18 mouse cellular contexts compared by ENCODE assay signal in the genomic region with DNA sequence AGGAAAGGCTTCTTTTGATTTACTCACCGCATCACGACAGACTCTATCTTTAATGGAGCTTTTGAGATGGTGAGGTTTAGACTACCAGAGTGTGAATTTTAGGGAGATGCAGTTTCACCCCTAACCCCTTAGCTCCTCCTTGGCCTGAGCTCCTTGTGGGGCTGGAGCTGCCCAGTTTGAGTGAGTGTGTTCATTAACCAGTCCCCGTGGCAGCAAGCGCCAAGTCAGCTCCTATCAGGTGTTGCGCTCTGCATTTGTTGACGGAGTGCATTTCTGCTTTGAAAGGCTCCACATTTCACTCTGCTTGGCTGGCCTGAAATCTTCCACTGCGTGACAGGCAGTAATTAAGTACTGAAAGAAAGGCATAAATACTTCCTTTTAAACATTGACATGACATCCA.
DNase-seq lines count a peak whose midpoint lies in the region; ATAC-seq and TF ChIP-seq lines count a peak whose summit lies in the region.
"Had no signal": no experiment of that assay in that cellular context is flagged by ENCODE, and none has a peak within 500 bp of the region (broad histone marks: within the 10 kb centered on the region; RNA-seq: fewer than 3 reads in every experiment).

No protein-coding gene starts in this region.

- no peak overlapping the region for H3K27ac ChIP-seq in midbrain, embryonic 11.5 days (ENCODE audit: low read depth, low read length)
- H3K27ac ChIP-seq in midbrain, postnatal 0 days (ENCODE audit: low read depth, low read length) = no peak overlapping the region
- peak overlapping the region; percentile 75 for H3K27ac ChIP-seq in forebrain, embryonic 16.5 days (ENCODE audit: low read length)
- H3K27ac ChIP-seq in kidney, embryonic 14.5 days (ENCODE audit: low read depth, low read length) = no peak overlapping the region
- H3K27ac ChIP-seq in stomach, postnatal 0 days (replicated peaks) = no peak overlapping the region
- H3K27ac ChIP-seq: gastrocnemius, adult 2 months; heart, adult 2 months; neural tube, embryonic 15.5 days had no signal

- no peak for TF ChIP-seq EP300 in stomach, postnatal 0 days (optimal IDR thresholded peaks at IDR 0.05)

- H3K4me3 ChIP-seq in midbrain, embryonic 11.5 days (ENCODE audit: low read depth, low read length) = no peak overlapping the region
- no peak overlapping the region for H3K4me3 ChIP-seq in midbrain, postnatal 0 days (ENCODE audit: low read depth, low read length)
- H3K4me3 ChIP-seq in forebrain, embryonic 16.5 days (replicated peaks; ENCODE audit: low read length) = no peak overlapping the region
- H3K4me3 ChIP-seq in kidney, embryonic 14.5 days (ENCODE audit: low read length) = no peak overlapping the region
- no peak overlapping the region for H3K4me3 ChIP-seq in stomach, postnatal 0 days (ENCODE audit: low read depth, low read length)
- H3K4me3 ChIP-seq: gastrocnemius, adult 2 months; heart, adult 2 months; neural tube, embryonic 15.5 days had no signal

- no peak overlapping the region for H3K4me2 ChIP-seq in midbrain, embryonic 11.5 days
- H3K4me2 ChIP-seq in midbrain, postnatal 0 days (ENCODE audit: low read depth, low read length, poor library complexity, severe bottlenecking) = no peak overlapping the region
- peak overlapping the region; percentile 17; the same call in 1 of the 2 replicates for H3K4me2 ChIP-seq in forebrain, embryonic 16.5 days (ENCODE audit: low read length)
- no peak overlapping the region for H3K4me2 ChIP-seq in kidney, embryonic 14.5 days (replicated peaks; ENCODE audit: low read depth, low read length)
- no peak overlapping the region for H3K4me2 ChIP-seq in stomach, postnatal 0 days (replicated peaks; ENCODE audit: low read depth)
- H3K4me2 ChIP-seq: liver, embryonic 11.5 days; neural tube, embryonic 15.5 days had no signal

- peaks cover 14% of the 10 kb centered on the region; the same call in 1 of the 2 replicates for H3K4me1 ChIP-seq in midbrain, embryonic 11.5 days (ENCODE audit: control insufficient read depth, insufficient read depth, low read length)
- H3K4me1 ChIP-seq in midbrain, postnatal 0 days (ENCODE audit: insufficient read depth, low read length) = no peaks in the 10 kb centered on the region
- H3K4me1 ChIP-seq in forebrain, embryonic 16.5 days (replicated peaks; ENCODE audit: control insufficient read depth, insufficient read depth, low read length) = peaks cover 31% of the 10 kb centered on the region
- no peaks in the 10 kb centered on the region for H3K4me1 ChIP-seq in kidney, embryonic 14.5 days (ENCODE audit: control insufficient read depth, insufficient read depth, low read length)
- no peaks in the 10 kb centered on the region for H3K4me1 ChIP-seq in stomach, postnatal 0 days (replicated peaks; ENCODE audit: control insufficient read depth, insufficient read depth)
- H3K4me1 ChIP-seq: neural tube, embryonic 15.5 days had no signal

- no peak for TF ChIP-seq CTCF in midbrain, postnatal 0 days (IDR thresholded peaks at IDR 0.05)
- TF ChIP-seq CTCF in stomach, postnatal 0 days (IDR thresholded peaks at IDR 0.05; ENCODE audit: low read depth) = no peak

- H3K36me3 ChIP-seq in midbrain, embryonic 11.5 days (ENCODE audit: control insufficient read depth, insufficient read depth, low read length) = no peaks in the 10 kb centered on the region
- H3K36me3 ChIP-seq in midbrain, postnatal 0 days (ENCODE audit: insufficient read depth, low read length) = no peaks in the 10 kb centered on the region
- no peaks in the 10 kb centered on the region for H3K36me3 ChIP-seq in forebrain, embryonic 16.5 days (ENCODE audit: control insufficient read depth, insufficient read depth)
- no peaks in the 10 kb centered on the region for H3K36me3 ChIP-seq in kidney, embryonic 14.5 days (ENCODE audit: control insufficient read depth, insufficient read depth, low read length)
- H3K36me3 ChIP-seq in stomach, postnatal 0 days (ENCODE audit: control insufficient read depth, insufficient read depth, low read length) = no peaks in the 10 kb centered on the region
- H3K36me3 ChIP-seq: neural tube, embryonic 15.5 days had no signal

- H3K9me3 ChIP-seq in midbrain, embryonic 11.5 days (ENCODE audit: control insufficient read depth, low read length) = no peaks in the 10 kb centered on the region
- no peaks in the 10 kb centered on the region for H3K9me3 ChIP-seq in midbrain, postnatal 0 days (ENCODE audit: low read length)
- no peaks in the 10 kb centered on the region for H3K9me3 ChIP-seq in forebrain, embryonic 16.5 days (ENCODE audit: control insufficient read depth, low read length)
- no peaks in the 10 kb centered on the region for H3K9me3 ChIP-seq in kidney, embryonic 14.5 days (ENCODE audit: control insufficient read depth, low read length)
- no peaks in the 10 kb centered on the region for H3K9me3 ChIP-seq in stomach, postnatal 0 days (ENCODE audit: control insufficient read depth, low read length)
- H3K9me3 ChIP-seq: neural tube, embryonic 15.5 days had no signal

- H3K9ac ChIP-seq in midbrain, embryonic 11.5 days (ENCODE audit: low read length) = no peak overlapping the region
- no peak overlapping the region for H3K9ac ChIP-seq in midbrain, postnatal 0 days (replicated peaks; ENCODE audit: low read length, poor library complexity, severe bottlenecking)
- no peak overlapping the region for H3K9ac ChIP-seq in forebrain, embryonic 16.5 days (replicated peaks; ENCODE audit: low read depth, low read length)
- no peak overlapping the region for H3K9ac ChIP-seq in kidney, embryonic 14.5 days (ENCODE audit: low read depth, low read length)
- H3K9ac ChIP-seq in stomach, postnatal 0 days (ENCODE audit: low read length) = no peak overlapping the region
- H3K9ac ChIP-seq: neural tube, embryonic 15.5 days had no signal

- peak; percentile 88 for DNase-seq in midbrain, embryonic 11.5 days (ENCODE audit: low spot score, missing footprints)
- no peak for DNase-seq in midbrain, postnatal 0 days (ENCODE audit: low spot score)
- DNase-seq in stomach, postnatal 0 days (ENCODE audit: low spot score) = no peak
- no peak for DNase-seq in cerebellum, postnatal 4 days (ENCODE audit: low spot score in 2 of 2)
- no peak for DNase-seq in lung, postnatal 4 days
- DNase-seq in cerebellum, postnatal 10 days = no peak
- DNase-seq: adrenal gland, postnatal 14 days; cerebellum, adult 9-10 months; gastrocnemius, adult 2 months; heart, adult 2 months; right cerebral cortex, adult 18-20 months; thymus, postnatal 36 days had no signal

- no peak for ATAC-seq in midbrain, embryonic 11.5 days (ENCODE audit: low FRiP score)
- no peak for ATAC-seq in midbrain, postnatal 0 days (ENCODE audit: low FRiP score)
- ATAC-seq in forebrain, embryonic 16.5 days = peak; percentile 24; the same call in 1 of the 2 replicates
- ATAC-seq in kidney, embryonic 14.5 days (ENCODE audit: low FRiP score, low TSS enrichment) = peak; percentile 68
- ATAC-seq in stomach, postnatal 0 days (ENCODE audit: low FRiP score, low TSS enrichment) = 0 out of 2 replicates have a peak, but pooled peaks have one; percentile 32
- ATAC-seq: CD4-positive, CD25-positive, alpha-beta regulatory T cell, adult 4 months; inflammation-experienced regulatory T-cells, adult 6 months had no signal

- peaks cover 76% of the 10 kb centered on the region for H3K27me3 ChIP-seq in midbrain, embryonic 11.5 days (ENCODE audit: control insufficient read depth, insufficient read depth, low read length)
- peaks cover 44% of the 10 kb centered on the region for H3K27me3 ChIP-seq in midbrain, postnatal 0 days (ENCODE audit: insufficient read depth, low read length)
- H3K27me3 ChIP-seq in forebrain, embryonic 16.5 days (replicated peaks; ENCODE audit: control insufficient read depth, insufficient read depth, low read length) = no peaks in the 10 kb centered on the region
- H3K27me3 ChIP-seq in kidney, embryonic 14.5 days (ENCODE audit: control insufficient read depth, insufficient read depth, low read length) = peaks cover 6% of the 10 kb centered on the region; the same call in 1 of the 2 replicates
- 0 out of 2 replicates have a peak, but pooled peaks cover 4% of the 10 kb centered on the region for H3K27me3 ChIP-seq in stomach, postnatal 0 days (ENCODE audit: control insufficient read depth, insufficient read depth, low read length)

- WGBS in midbrain, embryonic 11.5 days = 45% methylated on average over 7 of the region's 7 CpGs
- WGBS in midbrain, postnatal 0 days = 37% methylated on average over 7 of the region's 7 CpGs
- 12% methylated on average over 7 of the region's 7 CpGs for WGBS in forebrain, embryonic 16.5 days
- WGBS in kidney, embryonic 14.5 days = 24% methylated on average over 7 of the region's 7 CpGs
- WGBS in stomach, postnatal 0 days = 49% methylated on average over 7 of the region's 7 CpGs

Comparison
In these comparisons a context has a peak if more than half of its experiments do, and no peak if none do; other contexts are left out.
1. ATAC-seq: peak in forebrain, embryonic 16.5 days (single experiment), kidney, embryonic 14.5 days (single experiment) and stomach, postnatal 0 days (single experiment); none in midbrain, embryonic 11.5 days (single experiment) and midbrain, postnatal 0 days (single experiment).